Mouse (Mus musculus): ENCODE data around the gene Adgrg6. TPM values are rescaled to one million over a fixed set of nuclear protein-coding genes. Genes with fewer than 3 reads are reported as not detected.

The Adgrg6 gene
- polyA plus RNA-seq, 1 experiment from 2014 or later = 0.87 TPM

- ATAC-seq (replicated peaks; ENCODE audit: low FRiP score) (peak; percentile 90), DNase-seq (ENCODE audit: low spot score) (peak; percentile 56)
- Histone ChIP-seq H3K4me2 (ENCODE audit: low read depth, low read length, severe bottlenecking) (no peak overlapping the region), H3K9me3 (ENCODE audit: control insufficient read depth, low read length) (no peaks in the 10 kb centered on the region), H3K36me3 (ENCODE audit: control insufficient read depth, insufficient read depth, low read length) (no peaks in the 10 kb centered on the region), H3K4me3 (ENCODE audit: low read depth, low read length) (no peak overlapping the region), H3K4me1 (replicated peaks; ENCODE audit: control insufficient read depth, insufficient read depth, low read length) (no peaks in the 10 kb centered on the region), H3K27me3 (ENCODE audit: control insufficient read depth, insufficient read depth, low read length) (no peaks in the 10 kb centered on the region), H3K9ac (ENCODE audit: low read length) (no peak overlapping the region), H3K27ac (ENCODE audit: low read depth, low read length) (no peak overlapping the region)
- 14% methylated on average over 11 of the region's 11 CpGs for WGBS
Observed at GRCm38 (mm10) chr10:14391025-14391639, 154.3 kb downstream of the Adgrg6 start.

GRCm38 (mm10) chr10:14385574-14385973 lies 159.9 kb downstream of the Adgrg6 start:
- no peaks in the 10 kb centered on the region for H3K27me3 ChIP-seq (ENCODE audit: control insufficient read depth, insufficient read depth, low read length)
- H3K4me2 ChIP-seq (ENCODE audit: low read depth, low read length, severe bottlenecking) = no peak overlapping the region
- no peak overlapping the region for H3K27ac ChIP-seq (ENCODE audit: low read depth, low read length)
- H3K4me3 ChIP-seq (ENCODE audit: low read depth, low read length) = no peak overlapping the region
- 87% methylated on average over 5 of the region's 5 CpGs for WGBS
- ATAC-seq (replicated peaks; ENCODE audit: low FRiP score) = no peak
- no peaks in the 10 kb centered on the region for H3K36me3 ChIP-seq (ENCODE audit: control insufficient read depth, insufficient read depth, low read length)
- no peak overlapping the region for H3K9ac ChIP-seq (ENCODE audit: low read length)
- DNase-seq (ENCODE audit: low spot score) = no peak
- H3K4me1 ChIP-seq (replicated peaks; ENCODE audit: control insufficient read depth, insufficient read depth, low read length) = no peaks in the 10 kb centered on the region
- no peaks in the 10 kb centered on the region for H3K9me3 ChIP-seq (ENCODE audit: control insufficient read depth, low read length)

DNA sequence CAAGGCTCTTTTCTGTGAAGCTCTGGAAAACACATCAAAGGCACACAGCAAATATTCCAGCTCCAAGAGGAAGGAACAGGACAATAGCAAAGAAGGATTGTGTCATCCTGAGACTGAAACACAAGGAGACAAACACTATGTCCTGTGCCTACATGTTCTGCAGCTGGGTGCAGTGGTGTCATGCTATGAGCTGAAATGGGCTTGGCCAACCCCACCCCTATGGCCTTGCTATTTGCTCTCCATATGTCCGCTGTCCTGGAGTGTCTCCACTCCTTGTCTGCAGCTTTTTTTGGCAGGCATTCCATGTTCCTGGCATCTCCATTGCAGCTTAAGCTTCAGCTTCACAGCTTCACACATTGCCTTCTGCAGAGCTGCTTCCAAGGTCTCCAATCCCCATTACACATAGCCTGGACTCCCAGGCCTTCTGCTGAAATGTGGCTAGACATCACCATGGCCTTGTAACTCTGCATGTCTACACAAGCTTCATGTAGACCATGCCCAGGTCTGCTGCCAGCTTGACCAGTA lies 180.3 kb downstream of the Adgrg6 start:
- WGBS = 94% methylated on average over 1 of the region's 1 CpGs
- Histone ChIP-seq H3K4me1 (replicated peaks; ENCODE audit: control insufficient read depth, insufficient read depth, low read length) (no peaks in the 10 kb centered on the region), H3K36me3 (ENCODE audit: control insufficient read depth, insufficient read depth, low read length) (no peaks in the 10 kb centered on the region), H3K9ac (ENCODE audit: low read length) (no peak overlapping the region), H3K27ac (ENCODE audit: low read depth, low read length) (no peak overlapping the region), H3K4me3 (ENCODE audit: low read depth, low read length) (no peak overlapping the region), H3K9me3 (ENCODE audit: control insufficient read depth, low read length) (no peaks in the 10 kb centered on the region), H3K27me3 (ENCODE audit: control insufficient read depth, insufficient read depth, low read length) (no peaks in the 10 kb centered on the region), H3K4me2 (ENCODE audit: low read depth, low read length, severe bottlenecking) (no peak overlapping the region)
- DNase-seq (ENCODE audit: low spot score) (no peak), ATAC-seq (replicated peaks; ENCODE audit: low FRiP score) (no peak)

DNA sequence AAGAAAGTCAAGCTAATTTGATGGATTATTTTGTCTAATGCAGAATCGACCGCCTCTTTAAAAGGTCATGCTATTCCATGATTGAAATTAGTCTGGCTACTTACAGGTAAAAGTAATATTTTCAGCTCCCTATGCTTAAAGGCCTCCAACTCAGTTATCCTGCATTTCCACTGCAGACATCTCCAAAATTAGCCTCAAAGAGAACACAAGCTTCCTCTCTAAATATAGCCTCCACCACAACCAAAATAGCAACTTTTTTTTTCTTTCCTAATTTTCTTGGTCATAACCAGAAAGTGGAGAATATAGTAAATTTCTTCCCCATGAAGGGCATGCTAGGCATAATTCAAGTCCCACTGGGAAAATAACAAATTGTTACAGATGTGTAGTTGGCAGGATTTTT lies 182.2 kb downstream of the Adgrg6 start:
- no peaks in the 10 kb centered on the region for H3K27me3 ChIP-seq (ENCODE audit: control insufficient read depth, insufficient read depth, low read length)
- 91% methylated on average over 2 of the region's 2 CpGs for WGBS
- H3K27ac ChIP-seq (ENCODE audit: low read depth, low read length) = no peak overlapping the region
- H3K9me3 ChIP-seq (ENCODE audit: control insufficient read depth, low read length) = no peaks in the 10 kb centered on the region
- no peak for DNase-seq (ENCODE audit: low spot score)
- no peak overlapping the region for H3K4me2 ChIP-seq (ENCODE audit: low read depth, low read length, severe bottlenecking)
- H3K4me1 ChIP-seq (replicated peaks; ENCODE audit: control insufficient read depth, insufficient read depth, low read length) = no peaks in the 10 kb centered on the region
- no peaks in the 10 kb centered on the region for H3K36me3 ChIP-seq (ENCODE audit: control insufficient read depth, insufficient read depth, low read length)
- no peak for ATAC-seq (replicated peaks; ENCODE audit: low FRiP score)
- H3K4me3 ChIP-seq (ENCODE audit: low read depth, low read length) = no peak overlapping the region
- H3K9ac ChIP-seq (ENCODE audit: low read length) = no peak overlapping the region

- 89% methylated on average over 3 of the region's 3 CpGs for WGBS
Observed at GRCm38 (mm10) chr10:14358271-14358670, 187.2 kb downstream of the Adgrg6 start.

More at GRCm38 (mm10) chr10:14358271-14358670, 187.2 kb downstream of the Adgrg6 start:
- ATAC-seq (replicated peaks; ENCODE audit: low FRiP score) (no peak), DNase-seq (ENCODE audit: low spot score) (no peak)
- Histone ChIP-seq H3K4me3 (ENCODE audit: low read depth, low read length) (no peak overlapping the region), H3K9me3 (ENCODE audit: control insufficient read depth, low read length) (no peaks in the 10 kb centered on the region), H3K36me3 (ENCODE audit: control insufficient read depth, insufficient read depth, low read length) (no peaks in the 10 kb centered on the region), H3K4me1 (replicated peaks; ENCODE audit: control insufficient read depth, insufficient read depth, low read length) (no peaks in the 10 kb centered on the region), H3K9ac (ENCODE audit: low read length) (no peak overlapping the region), H3K27me3 (ENCODE audit: control insufficient read depth, insufficient read depth, low read length) (no peaks in the 10 kb centered on the region), H3K27ac (ENCODE audit: low read depth, low read length) (no peak overlapping the region), H3K4me2 (ENCODE audit: low read depth, low read length, severe bottlenecking) (no peak overlapping the region)

Other genes starting within 250 kb of the Adgrg6 start
- 139 and 157 TPM in 2 replicates for gene Vta1, start 159.9 kb upstream of the Adgrg6 start, polyA plus RNA-seq (2014; fragmentation: Nextera tagmentation; extraction: Ambion mirVana)
- 0.87 TPM in 1 of 2 replicates, not detected in the other for gene Nmbr, start 159.9 kb upstream of the Adgrg6 start, polyA plus RNA-seq (2014; fragmentation: Nextera tagmentation; extraction: Ambion mirVana)
- gene Gje1, start 172.6 kb upstream of the Adgrg6 start, polyA plus RNA-seq (2014; fragmentation: Nextera tagmentation; extraction: Ambion mirVana) = not detected in 2 replicates

Data from forebrain, embryonic 11.5 days (tissue).